Mouse (Mus musculus) limb, embryonic 13.5 days (tissue): ENCODE data around the gene Trim2. TPM values are rescaled to one million over a fixed set of nuclear protein-coding genes. Genes with fewer than 3 reads are reported as not detected.

ENCODE experiments used
- ATAC-seq: fragments of 200-750 bp; cut with Nextera tagmentation; 2 replicates; pipeline ENCODE4 v1.8.0; 2017; ENCODE audit warnings: low read depth, moderate number of reproducible peaks, moderate TSS enrichment; ENCODE audit not compliant: low FRiP score
- H3K27ac ChIP-seq: fragments of 300-500 bp; sonication (generic); 2 replicates; pipeline ENCODE4 v1.5.1; 2015; ENCODE audit warnings: inconsistent platforms, mild to moderate bottlenecking, moderate library complexity
- H3K27me3 ChIP-seq: fragments of 300-500 bp; sonication (generic); 2 replicates; pipeline ENCODE4 v1.6.1; 2015; ENCODE audit warnings: mild to moderate bottlenecking, inconsistent platforms
- H3K36me3 ChIP-seq: fragments of 300-500 bp; sonication (generic); 2 replicates; pipeline ENCODE4 v1.6.1; 2015; ENCODE audit warnings: inconsistent platforms, mild to moderate bottlenecking, moderate library complexity
- H3K4me1 ChIP-seq: fragments of 300-500 bp; sonication (generic); 2 replicates; pipeline ENCODE4 v1.6.1; 2015; ENCODE audit warnings: inconsistent platforms
- H3K4me2 ChIP-seq: fragments of 300-500 bp; sonication (generic); replicated peaks from 2 replicates; pipeline ENCODE4 v1.6.1; 2015; ENCODE audit warnings: inconsistent platforms, mild to moderate bottlenecking, moderate library complexity
- H3K4me3 ChIP-seq: fragments of 300-500 bp; sonication (generic); 2 replicates; pipeline ENCODE4 v1.5.1; 2015; ENCODE audit warnings: moderate library complexity, mild to moderate bottlenecking, inconsistent platforms
- H3K9ac ChIP-seq: fragments of 300-500 bp; sonication (generic); 2 replicates; pipeline ENCODE4 v1.6.1; 2015; ENCODE audit warnings: mild to moderate bottlenecking, inconsistent platforms
- H3K9me3 ChIP-seq: fragments of 300-500 bp; sonication (generic); 2 replicates; pipeline ENCODE4 v1.6.1; 2016; ENCODE audit warnings: inconsistent platforms
- WGBS: fragments of 180-500 bp; shearing (Covaris S2); methylation state at CpG from one replicate; pipeline ENCODE4 v1.1.7; 2015; 5-methylcytosine and 5-hydroxymethylcytosine counted together
- polyA plus RNA-seq: library from polyadenylated mRNA; unstranded; fragments of >200 nt; fragmentation: Nextera tagmentation; extraction: Ambion mirVana; gene quantifications from 2 replicates; pipeline ENCODE4 v1.2.1, GENCODE M21; 2015

The Trim2 gene
- polyA plus RNA-seq, 1 experiment from 2014 or later, result 19.7 TPM

DNA sequence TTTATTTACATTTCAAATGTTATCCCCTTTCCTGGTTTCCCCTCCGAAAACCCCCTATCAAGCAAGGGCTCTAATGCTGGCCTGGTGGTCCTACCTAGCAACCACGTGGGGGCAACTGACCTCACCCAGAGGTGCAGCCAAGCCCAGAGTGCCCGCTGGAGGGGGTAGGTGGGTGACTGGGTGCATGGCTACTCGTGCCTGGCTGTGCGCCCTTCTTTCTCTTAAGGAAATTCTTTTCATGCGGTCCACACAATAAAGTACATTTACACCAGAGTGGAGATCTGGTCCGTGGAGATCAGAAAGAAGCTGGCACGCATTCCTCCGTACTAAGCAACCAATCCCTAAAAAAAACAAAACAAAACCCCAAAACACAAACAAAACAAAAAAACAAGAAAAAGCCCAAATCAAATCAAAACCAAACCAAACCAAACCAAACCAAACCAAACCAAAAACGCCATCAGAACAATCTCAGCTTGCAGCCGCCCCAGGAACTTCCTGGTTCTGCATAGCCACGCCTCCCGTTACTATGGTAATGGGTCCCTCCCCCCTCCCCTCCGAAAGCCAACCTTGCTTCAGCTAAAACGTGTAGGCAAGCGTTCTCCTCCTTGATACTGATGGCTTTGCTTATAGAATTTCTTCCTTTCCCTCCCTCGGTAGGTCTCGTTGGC lies 78.3 kb downstream of the Trim2 start:
- peak overlapping the region; percentile 51 for H3K4me3 ChIP-seq
- under 1% methylated on average over 18 of the region's 18 CpGs for WGBS
- H3K9me3 ChIP-seq, result peaks cover under 1% of the 10 kb centered on the region
- H3K27me3 ChIP-seq, result no peaks in the 10 kb centered on the region
- peak overlapping the region; percentile 51 for H3K9ac ChIP-seq
- peak overlapping the region; percentile 81; the same call in 1 of the 2 replicates for H3K27ac ChIP-seq
- H3K4me1 ChIP-seq, result peaks cover 15% of the 10 kb centered on the region
- peak; percentile 87 for ATAC-seq
- peak overlapping the region; percentile 84 for H3K4me2 ChIP-seq
- no peaks in the 10 kb centered on the region for H3K36me3 ChIP-seq

DNA sequence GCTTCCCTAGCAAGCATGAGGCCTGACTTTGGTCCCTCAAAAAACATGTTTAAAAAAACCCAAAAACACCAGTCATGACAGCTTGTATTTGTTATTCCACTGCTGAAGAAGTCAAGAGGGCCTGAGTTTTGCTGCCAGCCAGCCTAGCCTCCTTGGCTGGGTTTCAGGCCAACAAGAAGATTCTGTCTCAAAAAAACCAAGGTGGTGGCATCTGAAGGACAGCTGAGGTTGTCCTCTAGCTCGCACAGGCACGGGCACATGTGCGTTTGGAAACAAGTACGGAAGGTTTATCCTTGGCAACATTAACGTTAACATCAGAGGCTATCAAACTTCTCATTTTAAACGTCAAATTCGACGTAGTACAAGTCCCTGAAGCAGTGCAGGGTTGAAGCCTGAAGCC lies 79.0 kb downstream of the Trim2 start:
- Histone ChIP-seq H3K4me1 (peaks cover 15% of the 10 kb centered on the region), H3K4me3 (no peak overlapping the region), H3K4me2 (0 out of 2 replicates have a peak overlapping the region, but pooled peaks have one; percentile 84), H3K27me3 (no peaks in the 10 kb centered on the region), H3K9me3 (no peaks in the 10 kb centered on the region), H3K9ac (no peak overlapping the region), H3K36me3 (no peaks in the 10 kb centered on the region), H3K27ac (no peak overlapping the region)
- WGBS, result 40% methylated on average over 8 of the region's 8 CpGs
- no peak for ATAC-seq

DNA sequence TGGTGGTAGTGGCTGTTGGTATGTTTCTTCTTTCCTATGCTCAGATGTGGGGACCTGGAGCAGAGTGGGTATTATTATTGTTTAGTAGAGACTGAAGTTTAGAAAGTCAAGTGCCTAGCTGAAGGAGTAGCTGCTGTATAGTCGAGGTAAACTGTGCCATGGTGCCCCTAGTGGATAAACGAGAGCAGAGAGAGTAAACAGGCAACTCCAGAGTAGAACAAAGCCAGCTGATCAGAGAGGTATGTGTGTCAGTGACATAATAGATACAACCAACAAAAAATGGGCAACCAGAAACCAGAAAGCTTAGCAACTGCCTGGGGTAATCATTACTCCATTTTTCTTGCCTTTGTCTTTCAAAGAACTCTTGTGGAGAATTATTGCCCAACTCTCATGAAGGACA lies 81.7 kb downstream of the Trim2 start:
- ATAC-seq, result no peak

DNA sequence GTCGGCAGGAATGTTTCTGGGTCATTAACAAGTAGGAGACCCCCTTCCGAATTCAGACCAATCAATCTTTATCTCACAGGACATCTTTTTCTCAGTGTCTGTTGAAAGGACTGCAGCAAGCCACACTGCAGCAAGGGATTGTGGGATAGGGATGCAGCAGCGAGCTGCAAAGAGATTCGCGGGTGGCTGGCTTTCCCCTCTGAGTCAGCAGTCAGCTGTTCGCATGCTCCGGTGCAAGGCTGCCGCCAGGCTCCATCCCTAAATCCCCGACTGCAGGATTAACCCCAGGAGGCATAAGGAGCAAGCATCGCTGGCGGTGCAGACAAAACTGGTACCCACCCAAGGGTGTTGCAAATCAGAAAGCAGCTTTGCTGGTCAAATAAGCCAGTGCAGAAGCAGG lies 85.9 kb downstream of the Trim2 start:
- Histone ChIP-seq H3K27ac (no peak overlapping the region), H3K4me1 (peaks cover 41% of the 10 kb centered on the region), H3K9me3 (no peaks in the 10 kb centered on the region), H3K36me3 (no peaks in the 10 kb centered on the region), H3K27me3 (no peaks in the 10 kb centered on the region), H3K4me3 (peak overlapping the region; percentile 52), H3K9ac (peak overlapping the region; percentile 70), H3K4me2 (peak overlapping the region; percentile 89)
- ATAC-seq, result 0 out of 2 replicates have a peak, but pooled peaks have one; percentile 46
- WGBS, result under 1% methylated on average over 11 of the region's 11 CpGs

More for the DNA sequence above, 81.7 kb downstream of the Trim2 start:
- WGBS, result 13% methylated on average over 2 of the region's 2 CpGs
- Histone ChIP-seq H3K36me3 (no peaks in the 10 kb centered on the region), H3K9ac (no peak overlapping the region), H3K27me3 (no peaks in the 10 kb centered on the region), H3K4me1 (peaks cover 22% of the 10 kb centered on the region), H3K4me2 (no peak overlapping the region), H3K4me3 (no peak overlapping the region), H3K9me3 (no peaks in the 10 kb centered on the region), H3K27ac (no peak overlapping the region)

DNA sequence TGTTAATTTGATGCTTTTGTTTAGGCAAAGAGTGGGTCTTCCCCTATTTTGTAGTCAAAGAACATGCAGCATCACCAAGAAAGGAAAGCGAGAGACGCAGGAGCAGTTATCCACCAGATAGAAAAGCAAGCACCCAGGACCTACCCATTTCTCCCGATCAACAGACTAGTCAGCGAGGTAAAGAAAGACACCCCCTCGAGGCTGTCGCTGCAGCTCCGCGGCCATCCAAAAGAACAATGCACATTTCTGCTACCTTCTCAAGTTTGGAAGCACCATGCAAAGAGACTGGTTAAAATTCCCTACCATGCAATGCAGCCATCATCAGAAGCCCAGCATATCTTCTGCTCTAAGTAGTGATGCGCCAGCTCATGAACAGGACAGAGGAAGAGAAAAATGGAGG lies 86.4 kb downstream of the Trim2 start:
- H3K36me3 ChIP-seq, result no peaks in the 10 kb centered on the region
- peak overlapping the region; percentile 52 for H3K4me3 ChIP-seq
- H3K9me3 ChIP-seq, result no peaks in the 10 kb centered on the region
- under 1% methylated on average over 9 of the region's 9 CpGs for WGBS
- no peak overlapping the region for H3K27ac ChIP-seq
- no peaks in the 10 kb centered on the region for H3K27me3 ChIP-seq
- peak overlapping the region; percentile 70 for H3K9ac ChIP-seq
- H3K4me1 ChIP-seq, result peaks cover 44% of the 10 kb centered on the region
- no peak for ATAC-seq
- H3K4me2 ChIP-seq, result peak overlapping the region; percentile 89

- Histone ChIP-seq H3K4me2 (peak overlapping the region; percentile 89), H3K9me3 (no peaks in the 10 kb centered on the region), H3K27me3 (no peaks in the 10 kb centered on the region), H3K9ac (peak overlapping the region; percentile 70; the same call in 1 of the 2 replicates), H3K36me3 (no peaks in the 10 kb centered on the region), H3K4me3 (peak overlapping the region; percentile 52), H3K27ac (no peak overlapping the region), H3K4me1 (peaks cover 48% of the 10 kb centered on the region)
- ATAC-seq, result no peak
- WGBS, result 13% methylated on average over 9 of the region's 9 CpGs
These were observed 86.9 kb downstream of the Trim2 start for GRCm38 (mm10) chr3:84219720-84220273.

GRCm38 (mm10) chr3:84219166-84219710 lies 87.4 kb downstream of the Trim2 start:
- Histone ChIP-seq H3K4me1 (peaks cover 48% of the 10 kb centered on the region), H3K36me3 (no peaks in the 10 kb centered on the region), H3K9me3 (no peaks in the 10 kb centered on the region), H3K4me3 (no peak overlapping the region), H3K9ac (no peak overlapping the region; the same call in 1 of the 2 replicates), H3K27me3 (no peaks in the 10 kb centered on the region), H3K4me2 (peak overlapping the region; percentile 89; the same call in 1 of the 2 replicates), H3K27ac (no peak overlapping the region)
- ATAC-seq, result no peak
- 29% methylated on average over 2 of the region's 2 CpGs for WGBS

DNA sequence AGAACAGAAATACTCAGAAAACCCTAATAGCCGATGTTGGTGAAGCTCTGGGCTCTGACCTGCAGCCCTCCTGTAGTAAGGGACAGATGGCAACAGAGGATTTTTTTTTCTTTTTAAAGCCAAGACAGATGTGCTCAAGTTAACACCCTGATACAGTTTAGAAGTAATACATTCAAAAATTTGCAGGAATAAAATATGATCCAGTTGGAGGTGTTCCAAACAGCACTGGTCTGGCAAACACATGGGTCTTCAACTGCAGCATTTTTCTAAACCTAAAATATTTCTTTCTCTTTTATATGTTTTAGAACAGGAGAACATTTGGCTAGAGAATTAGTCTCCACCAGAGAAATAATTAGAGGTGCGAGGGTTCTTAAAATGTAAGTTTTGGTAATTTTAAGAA lies 88.2 kb downstream of the Trim2 start:
- no peaks in the 10 kb centered on the region for H3K27me3 ChIP-seq
- peaks cover 48% of the 10 kb centered on the region for H3K4me1 ChIP-seq
- H3K36me3 ChIP-seq, result no peaks in the 10 kb centered on the region
- no peak overlapping the region; the same call in 1 of the 2 replicates for H3K27ac ChIP-seq
- no peak overlapping the region for H3K4me3 ChIP-seq
- peak overlapping the region; percentile 19 for H3K4me2 ChIP-seq
- 31% methylated on average over 2 of the region's 2 CpGs for WGBS
- no peak for ATAC-seq
- H3K9ac ChIP-seq, result no peak overlapping the region
- H3K9me3 ChIP-seq, result no peaks in the 10 kb centered on the region

DNA sequence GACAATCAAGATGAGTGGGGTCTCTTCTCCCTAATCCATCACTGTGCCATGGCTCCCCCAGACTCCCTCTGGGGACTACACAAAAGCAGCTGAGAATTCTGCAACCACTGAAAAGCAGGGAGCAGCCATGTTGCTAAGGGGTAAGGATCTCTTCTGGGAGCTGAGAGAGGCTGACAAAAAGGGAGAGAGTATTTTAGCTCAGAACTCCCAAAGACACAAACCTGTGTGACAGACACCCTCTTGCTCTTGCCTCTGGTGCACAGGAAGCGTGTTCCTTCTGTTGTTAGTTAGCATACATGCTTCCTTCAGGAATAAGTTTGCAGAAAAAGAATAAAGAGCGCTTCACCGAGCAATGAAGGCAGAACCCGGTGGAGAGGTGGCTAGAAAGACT lies 88.7 kb downstream of the Trim2 start:
- no peak overlapping the region for H3K4me3 ChIP-seq
- H3K9ac ChIP-seq, result no peak overlapping the region
- H3K27ac ChIP-seq, result peak overlapping the region; percentile 12; the same call in 1 of the 2 replicates

DNA sequence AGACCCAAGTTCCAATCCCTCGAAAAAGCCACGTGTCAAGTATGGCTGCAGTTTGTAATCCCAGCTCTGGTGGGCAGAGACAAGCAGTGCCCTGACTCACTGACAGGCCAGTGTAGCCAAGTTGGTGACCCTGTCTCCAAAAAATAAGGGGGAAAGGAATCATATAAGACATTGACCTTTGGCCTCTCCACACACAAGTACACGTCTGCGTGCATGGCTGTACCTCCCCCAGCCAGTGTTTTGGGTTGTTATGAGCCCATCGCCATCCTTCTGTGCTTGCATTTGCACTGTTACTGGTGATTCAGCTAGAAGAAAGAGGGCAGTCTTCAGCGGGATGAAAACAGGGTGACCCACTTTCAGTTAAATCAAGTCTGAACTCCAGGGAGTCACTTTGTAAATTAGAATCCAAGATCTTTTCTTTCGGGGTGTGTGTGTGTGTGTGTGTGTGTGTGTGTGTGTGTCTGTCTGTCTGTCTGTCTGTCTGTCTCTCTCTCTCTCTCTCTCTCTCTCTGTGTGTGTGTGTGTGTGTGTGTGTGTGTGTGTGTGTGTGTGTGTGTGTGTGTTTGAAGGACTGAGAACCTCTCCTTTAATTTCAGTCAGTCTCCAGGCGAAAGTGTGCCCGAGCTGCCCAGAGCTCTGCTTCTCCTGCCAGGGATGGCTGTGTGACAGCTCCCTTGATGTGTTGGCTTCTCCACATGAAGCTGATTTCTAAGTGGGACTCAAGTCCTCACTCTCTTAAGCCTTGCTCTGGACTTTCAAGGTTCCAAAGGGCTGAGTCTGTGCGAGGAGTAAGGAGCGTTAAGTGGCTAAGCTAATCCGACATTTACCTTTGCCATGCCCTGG lies 89.3 kb downstream of the Trim2 start:
- H3K9ac ChIP-seq, result no peak overlapping the region
- H3K27me3 ChIP-seq, result no peaks in the 10 kb centered on the region
- no peak overlapping the region for H3K4me3 ChIP-seq
- 66% methylated on average over 12 of the region's 12 CpGs for WGBS
- no peak overlapping the region for H3K4me2 ChIP-seq
- no peaks in the 10 kb centered on the region for H3K9me3 ChIP-seq
- H3K27ac ChIP-seq, result no peak overlapping the region
- no peaks in the 10 kb centered on the region for H3K36me3 ChIP-seq
- no peak for ATAC-seq
- H3K4me1 ChIP-seq, result peaks cover 48% of the 10 kb centered on the region

More for the DNA sequence above, 88.7 kb downstream of the Trim2 start:
- Histone ChIP-seq H3K27me3 (no peaks in the 10 kb centered on the region), H3K4me2 (peak overlapping the region; percentile 19), H3K36me3 (no peaks in the 10 kb centered on the region), H3K9me3 (no peaks in the 10 kb centered on the region), H3K4me1 (peaks cover 48% of the 10 kb centered on the region)
- WGBS, result 36% methylated on average over 4 of the region's 4 CpGs
- no peak for ATAC-seq

- WGBS, result 66% methylated on average over 15 of the region's 15 CpGs
- no peak overlapping the region for H3K4me2 ChIP-seq
- no peak overlapping the region; the same call in 1 of the 2 replicates for H3K27ac ChIP-seq
- H3K27me3 ChIP-seq, result no peaks in the 10 kb centered on the region
- no peak overlapping the region for H3K9ac ChIP-seq
- H3K4me1 ChIP-seq, result peaks cover 44% of the 10 kb centered on the region
- no peaks in the 10 kb centered on the region for H3K36me3 ChIP-seq
- no peak overlapping the region for H3K4me3 ChIP-seq
- no peaks in the 10 kb centered on the region for H3K9me3 ChIP-seq
- ATAC-seq, result no peak
These were observed 90.8 kb downstream of the Trim2 start for GRCm38 (mm10) chr3:84215743-84216360.
